Mouse (Mus musculus) megakaryocyte, embryonic 14.5 days (primary cell): ENCODE data around the gene 1700021F07Rik. TPM values are rescaled to one million over a fixed set of nuclear protein-coding genes. Genes with fewer than 3 reads are reported as not detected.

Experiments
- H3K27me3 ChIP-seq: replicated peaks from 2 replicates; pipeline ENCODE3; 2012; ENCODE audit warnings: inconsistent platforms
- H3K36me3 ChIP-seq: replicated peaks from 2 replicates; pipeline ENCODE3; 2012; ENCODE audit warnings: low read length, inconsistent platforms, mixed read lengths
- H3K4me1 ChIP-seq: 2 replicates; pipeline ENCODE4 v1.6.1; 2012; ENCODE audit warnings: inconsistent platforms
- H3K4me3 ChIP-seq: replicated peaks from 2 replicates; pipeline ENCODE3; 2012; ENCODE audit warnings: moderate library complexity, mild to moderate bottlenecking, inconsistent platforms
- H3K9me3 ChIP-seq: 2 replicates; pipeline ENCODE4 v1.6.1; 2012; ENCODE audit warnings: inconsistent platforms
- FLI1 ChIP-seq: IDR thresholded peaks from 2 replicates; pipeline ENCODE4 v1.6.1; 2012; ENCODE audit warnings: low read length, inconsistent platforms, mixed read lengths
- GATA1 ChIP-seq: IDR thresholded peaks from 3 replicates; pipeline ENCODE4 v1.6.1; 2012; ENCODE audit warnings: mixed read lengths, low read length, inconsistent platforms, borderline replicate concordance
- polyA plus RNA-seq: library from polyadenylated mRNA; stranded (reverse); fragments of >175 nt; gene quantifications from 2 replicates; pipeline ENCODE4 v1.2.3, GENCODE M21; 2012; ENCODE audit warnings: low replicate concordance; ENCODE audit not compliant: insufficient read depth

The 1700021F07Rik gene
- polyA plus RNA-seq, 1 experiment = not detected

DNA sequence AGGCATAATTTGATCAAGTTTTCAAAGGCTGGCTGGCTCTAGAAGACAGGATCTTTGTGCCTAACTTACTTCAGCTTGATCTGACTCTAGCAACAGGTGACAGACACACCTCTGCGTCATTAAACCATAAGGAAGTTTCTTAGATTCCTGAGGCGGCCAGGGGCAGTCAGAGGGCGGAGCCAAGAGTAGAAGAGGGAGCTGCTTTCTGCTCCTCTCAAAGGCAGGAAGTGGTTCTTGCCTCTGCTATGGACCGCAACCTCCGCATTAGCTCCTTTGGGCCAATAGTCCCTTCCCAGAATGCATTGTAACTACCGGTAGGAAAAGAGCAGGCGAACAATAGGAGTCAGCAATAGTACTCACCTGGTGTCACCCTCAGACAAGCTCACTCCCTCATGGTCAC, 12.2 kb downstream of the 1700021F07Rik start:
- Histone ChIP-seq H3K36me3 (no peaks in the 10 kb centered on the region), H3K4me3 (no peak overlapping the region), H3K4me1 (0 out of 2 replicates have a peak, but pooled peaks cover 1% of the 10 kb centered on the region), H3K9me3 (no peaks in the 10 kb centered on the region), H3K27me3 (peaks cover 60% of the 10 kb centered on the region)
- TF ChIP-seq GATA1 (no peak), FLI1 (no peak)

DNA sequence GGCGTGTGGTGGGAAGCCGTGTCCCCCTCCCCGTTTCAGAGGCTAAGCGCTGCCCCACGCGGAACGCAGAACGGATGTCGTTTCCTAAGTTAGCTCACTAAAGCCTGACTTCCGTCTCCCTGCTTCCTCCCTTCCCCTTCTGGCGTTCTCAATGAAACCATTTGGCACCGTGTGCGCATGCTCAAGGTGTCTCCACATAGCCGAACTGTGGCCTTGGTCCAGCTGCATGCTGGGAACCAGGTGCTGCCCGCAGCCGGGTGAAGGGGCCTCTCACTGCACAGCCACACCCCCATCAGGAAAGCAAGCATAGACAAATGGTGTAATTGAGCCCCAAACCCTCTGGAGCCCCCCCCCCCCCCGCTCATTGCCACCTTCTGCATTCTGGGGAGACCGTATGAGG, 13.0 kb downstream of the 1700021F07Rik start:
- peaks cover 61% of the 10 kb centered on the region for H3K27me3 ChIP-seq
- H3K36me3 ChIP-seq = no peaks in the 10 kb centered on the region
- no peak for TF ChIP-seq GATA1
- no peak for TF ChIP-seq FLI1
- 0 out of 2 replicates have a peak, but pooled peaks cover 3% of the 10 kb centered on the region for H3K4me1 ChIP-seq
- no peak overlapping the region for H3K4me3 ChIP-seq
- H3K9me3 ChIP-seq = no peaks in the 10 kb centered on the region

DNA sequence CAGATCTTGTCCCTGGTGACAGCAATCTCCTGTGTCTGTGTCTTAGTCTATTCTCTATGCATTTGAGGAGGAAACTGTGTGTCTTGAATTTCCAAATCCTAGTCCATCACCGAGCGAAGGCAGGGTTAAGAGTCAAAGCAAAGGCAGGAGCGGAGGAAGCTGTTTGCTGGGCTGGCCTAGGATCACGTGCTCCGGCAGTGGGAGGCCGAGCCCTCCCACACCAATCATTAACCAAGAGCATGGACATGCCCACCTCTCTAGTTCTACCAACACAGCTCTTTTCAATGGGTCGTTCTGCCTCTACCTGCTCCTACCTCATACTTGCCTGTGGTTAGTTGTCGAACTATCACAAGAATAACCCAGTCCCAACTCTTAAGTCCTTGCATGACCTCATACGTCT, 13.5 kb downstream of the 1700021F07Rik start:
- H3K36me3 ChIP-seq = no peaks in the 10 kb centered on the region
- no peak overlapping the region for H3K4me3 ChIP-seq
- H3K9me3 ChIP-seq = no peaks in the 10 kb centered on the region
- 0 out of 2 replicates have a peak, but pooled peaks cover 3% of the 10 kb centered on the region for H3K4me1 ChIP-seq
- peaks cover 60% of the 10 kb centered on the region for H3K27me3 ChIP-seq
- TF ChIP-seq GATA1 (no peak), FLI1 (no peak)

DNA sequence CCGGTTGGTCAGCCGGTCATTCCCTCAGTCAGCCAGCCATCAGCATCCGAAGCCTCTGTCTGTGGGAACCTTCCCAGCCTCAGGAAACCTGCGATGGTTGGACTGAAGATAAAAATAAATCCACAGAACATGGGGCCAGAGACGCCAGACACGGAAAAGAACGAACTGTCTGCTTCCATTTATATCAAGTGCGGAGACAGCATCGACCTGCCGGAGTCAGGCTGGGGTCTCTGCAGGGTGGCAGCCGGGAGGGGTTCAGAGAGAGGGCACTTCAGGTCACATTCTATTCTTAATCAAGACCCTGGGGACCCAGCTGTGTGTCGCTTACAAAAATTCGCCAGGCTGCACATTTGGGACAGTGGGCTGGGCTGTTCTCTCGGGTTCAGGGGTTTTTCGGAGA, 17.4 kb downstream of the 1700021F07Rik start:
- no peak for TF ChIP-seq GATA1
- TF ChIP-seq FLI1 = no peak
- Histone ChIP-seq H3K9me3 (no peaks in the 10 kb centered on the region), H3K4me1 (peaks cover 19% of the 10 kb centered on the region), H3K27me3 (peaks cover 71% of the 10 kb centered on the region), H3K36me3 (no peaks in the 10 kb centered on the region), H3K4me3 (no peak overlapping the region)

DNA sequence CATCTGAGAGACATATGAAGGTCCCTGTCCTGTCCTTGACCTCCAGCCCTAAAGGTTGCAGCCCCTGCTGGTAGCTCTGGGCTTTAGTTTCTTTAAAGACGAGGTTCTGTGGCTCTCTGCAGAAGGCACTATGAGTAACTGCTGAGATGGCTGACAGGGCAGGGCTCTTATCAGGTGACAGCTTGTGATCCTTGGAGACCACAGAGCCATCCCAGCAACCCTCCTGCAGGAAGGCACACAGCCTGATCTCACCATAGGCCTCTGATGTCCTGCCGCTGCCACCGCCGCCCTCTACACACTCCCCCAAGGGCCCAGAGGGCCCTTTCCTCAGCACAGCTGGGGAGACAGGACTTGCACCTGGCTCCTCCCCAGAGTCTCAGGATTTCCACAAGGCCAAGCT, 19.4 kb downstream of the 1700021F07Rik start:
- Histone ChIP-seq H3K9me3 (no peaks in the 10 kb centered on the region), H3K4me1 (peaks cover 27% of the 10 kb centered on the region), H3K27me3 (peaks cover 65% of the 10 kb centered on the region), H3K4me3 (no peak overlapping the region), H3K36me3 (no peaks in the 10 kb centered on the region)
- TF ChIP-seq GATA1 = no peak

DNA sequence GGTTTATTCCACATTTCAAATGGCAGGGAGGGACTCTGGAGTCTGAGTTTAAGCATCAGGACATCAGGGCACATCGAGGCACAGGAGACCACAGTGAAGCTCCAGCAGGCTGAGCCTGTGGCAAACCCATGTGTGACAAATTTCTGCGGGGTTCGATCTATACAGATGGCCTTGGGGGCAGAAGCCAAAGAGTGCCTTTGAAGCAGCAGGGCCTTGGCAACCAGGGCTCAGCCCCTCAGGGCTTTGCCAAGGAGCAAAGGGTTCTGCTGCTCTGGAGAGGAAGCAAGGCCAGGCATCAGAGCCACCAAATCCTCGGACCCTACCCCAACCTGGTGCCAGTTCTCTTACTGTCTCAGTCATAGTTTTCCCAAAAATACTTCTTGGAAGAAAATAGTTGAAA, 20.3 kb downstream of the 1700021F07Rik start:
- H3K9me3 ChIP-seq = no peaks in the 10 kb centered on the region
- TF ChIP-seq FLI1 (no peak), GATA1 (no peak)

DNA sequence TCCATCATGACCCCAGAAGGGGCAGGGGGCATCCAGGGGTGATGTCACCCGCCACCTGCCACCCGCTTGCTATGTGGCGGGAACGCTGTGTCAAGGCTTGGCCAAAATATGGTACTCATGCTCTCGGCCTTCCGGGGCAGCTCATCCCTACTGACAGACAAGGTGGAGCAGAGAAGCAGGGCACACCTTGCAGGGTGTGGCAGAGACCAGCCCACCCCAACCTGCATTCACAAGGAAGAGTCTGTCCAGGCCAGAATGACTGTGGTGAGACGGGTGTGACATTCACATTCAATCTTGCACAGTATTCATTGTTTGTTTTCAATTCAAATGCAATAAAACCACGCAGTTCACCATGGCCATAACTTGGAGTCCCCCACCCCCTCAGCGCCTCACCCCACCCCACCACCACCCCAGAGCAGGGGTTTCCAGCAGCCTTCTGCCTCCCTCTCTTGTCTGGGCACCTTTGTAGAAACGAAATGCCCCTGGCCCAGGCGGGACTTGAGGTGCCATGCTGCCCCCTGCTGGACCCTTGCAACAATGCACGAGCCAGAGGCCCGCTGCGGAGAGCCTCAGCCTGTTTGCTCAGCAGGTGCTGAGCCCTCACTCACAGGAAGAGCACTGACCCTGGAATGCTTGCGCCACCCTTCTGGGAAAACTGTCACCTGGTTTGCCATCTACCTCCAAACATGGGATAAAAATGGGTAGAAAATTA, 23.8 kb downstream of the 1700021F07Rik start:
- TF ChIP-seq GATA1 (no peak), FLI1 (no peak)
- Histone ChIP-seq H3K36me3 (no peaks in the 10 kb centered on the region), H3K4me1 (peaks cover 21% of the 10 kb centered on the region), H3K4me3 (peak overlapping the region; percentile 35), H3K9me3 (no peaks in the 10 kb centered on the region), H3K27me3 (peaks cover 66% of the 10 kb centered on the region)

More for the DNA sequence above, 20.3 kb downstream of the 1700021F07Rik start:
- peaks cover 27% of the 10 kb centered on the region for H3K4me1 ChIP-seq
- H3K4me3 ChIP-seq = no peak overlapping the region
- peaks cover 68% of the 10 kb centered on the region for H3K27me3 ChIP-seq
- no peaks in the 10 kb centered on the region for H3K36me3 ChIP-seq

DNA sequence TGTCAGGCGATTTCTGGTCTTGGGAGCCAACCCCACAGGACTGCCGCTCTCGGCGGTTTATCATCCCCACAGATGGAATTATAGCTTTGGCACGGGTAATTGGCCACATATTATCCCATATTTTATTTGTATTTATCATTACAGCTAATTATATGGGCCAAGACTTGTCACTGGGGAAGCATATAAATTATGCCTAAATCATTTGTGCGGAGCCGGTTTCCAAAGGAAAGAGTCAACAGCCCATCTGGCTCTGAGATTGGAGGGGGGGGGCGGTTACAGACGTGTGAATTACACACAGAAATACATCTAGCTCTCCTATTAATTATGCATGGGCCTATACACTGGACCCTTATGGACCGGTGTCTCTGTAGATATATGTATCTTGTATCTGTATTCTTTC, 26.9 kb downstream of the 1700021F07Rik start:
- no peaks in the 10 kb centered on the region for H3K9me3 ChIP-seq
- H3K36me3 ChIP-seq = no peaks in the 10 kb centered on the region
- no peak for TF ChIP-seq GATA1
- no peak for TF ChIP-seq FLI1
- H3K27me3 ChIP-seq = peaks cover 59% of the 10 kb centered on the region
- H3K4me3 ChIP-seq = no peak overlapping the region
- H3K4me1 ChIP-seq = peaks cover 7% of the 10 kb centered on the region; the same call in 1 of the 2 replicates

DNA sequence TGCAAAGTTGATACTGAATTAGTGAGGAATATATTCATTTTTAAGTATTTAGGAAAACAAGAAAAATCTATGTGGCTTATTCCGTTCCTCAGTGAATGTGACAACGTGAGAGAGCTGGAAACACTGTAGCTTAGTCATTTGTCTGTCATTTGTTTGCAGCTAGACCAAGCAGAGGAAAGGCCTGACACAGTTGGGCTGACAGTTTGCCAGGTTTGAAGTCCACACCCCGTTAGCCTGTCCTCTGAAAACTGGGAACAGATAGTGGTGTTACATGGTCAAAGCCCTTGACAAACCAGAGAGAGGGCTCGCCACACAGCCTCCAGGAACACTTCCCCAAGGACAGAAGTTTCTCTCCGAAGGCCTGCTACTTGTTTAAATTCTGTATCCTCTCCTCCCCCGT, 28.3 kb downstream of the 1700021F07Rik start:
- TF ChIP-seq GATA1 (no peak), FLI1 (no peak)
- H3K27me3 ChIP-seq = peaks cover 64% of the 10 kb centered on the region
- H3K36me3 ChIP-seq = no peaks in the 10 kb centered on the region
- peaks cover 7% of the 10 kb centered on the region; the same call in 1 of the 2 replicates for H3K4me1 ChIP-seq
- H3K4me3 ChIP-seq = no peak overlapping the region
- H3K9me3 ChIP-seq = no peaks in the 10 kb centered on the region

DNA sequence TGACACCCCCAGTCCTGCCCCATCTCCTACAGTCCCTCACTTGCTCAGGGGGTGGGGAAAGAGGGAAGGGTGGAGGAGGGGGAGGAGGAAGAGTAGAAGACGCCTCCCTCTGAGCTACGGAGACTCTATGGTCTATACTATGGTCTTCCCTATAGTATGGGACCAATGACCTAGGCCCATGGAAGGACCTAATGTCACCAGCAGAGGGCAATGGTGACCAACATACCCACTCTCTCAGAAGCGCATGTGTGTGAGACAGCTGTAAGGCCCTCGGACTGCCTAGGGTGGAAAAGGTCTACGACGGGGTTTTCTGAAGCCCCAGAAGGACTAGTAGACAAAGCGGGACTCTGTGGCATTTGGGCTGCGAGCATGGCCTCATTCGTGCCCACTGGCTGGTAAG, 31.5 kb downstream of the 1700021F07Rik start:
- peaks cover 13% of the 10 kb centered on the region for H3K9me3 ChIP-seq
- peaks cover 51% of the 10 kb centered on the region for H3K27me3 ChIP-seq
- no peaks in the 10 kb centered on the region for H3K4me1 ChIP-seq
- H3K4me3 ChIP-seq = no peak overlapping the region
- TF ChIP-seq FLI1 (no peak), GATA1 (no peak)
- no peaks in the 10 kb centered on the region for H3K36me3 ChIP-seq
